Mouse (Mus musculus) CH12.LX (cell line): ENCODE results near the gene Ccser1. TPM values are rescaled to one million over a fixed set of nuclear protein-coding genes. Genes with fewer than 3 reads are reported as not detected.

Source experiments
- DNase-seq: peaks from one replicate; pipeline ENCODE4 v3.0.0-alpha.2; 2013; ENCODE audit errors: extremely low read depth
- H3K27ac ChIP-seq: 2 replicates; pipeline ENCODE4 v1.5.1; 2012; ENCODE audit warnings: low read depth, mild to moderate bottlenecking, control low read depth, moderate library complexity; ENCODE audit not compliant: insufficient read depth
- H3K27me3 ChIP-seq: replicated peaks from 2 replicates; pipeline ENCODE3; 2012; ENCODE audit warnings: inconsistent platforms
- H3K36me3 ChIP-seq, 2 experiments: replicated peaks in 1 of 2; 2 replicates each; pipeline versions ENCODE3 to v1.6.1; 2012; ENCODE audit warnings: inconsistent platforms in 1 of 2, low read length in 1 of 2, mild to moderate bottlenecking in 1 of 2, mixed read lengths in 1 of 2, moderate library complexity in 1 of 2; ENCODE audit not compliant: control insufficient read depth in 1 of 2, insufficient read depth in 1 of 2
- H3K4me1 ChIP-seq, 2 experiments: 2 replicates each; pipeline ENCODE4 v1.6.1; 2012; ENCODE audit warnings: inconsistent platforms in 1 of 2, moderate library complexity in 1 of 2; ENCODE audit not compliant: insufficient read depth in 2 of 2, control insufficient read depth in 1 of 2
- H3K4me2 ChIP-seq: 2 replicates; pipeline ENCODE4 v1.6.1; 2012; ENCODE audit warnings: low read depth, mild to moderate bottlenecking, control low read depth; ENCODE audit not compliant: poor library complexity, insufficient read depth, severe bottlenecking
- H3K4me3 ChIP-seq, 3 experiments: fragments of 150-350 bp in 1 of 3; sonication (generic) in 1 of 3; replicated peaks in 1 of 3; 2 replicates each; pipeline versions ENCODE3 to v1.5.1; 2011 to 2012; ENCODE audit warnings: low read depth in 2 of 3, low read length in 2 of 3, mild to moderate bottlenecking in 2 of 3, moderate library complexity in 2 of 3, control low read depth in 1 of 3, improper control_type of control experiment in 1 of 3, inconsistent platforms in 1 of 3, mixed read lengths in 1 of 3; ENCODE audit not compliant: poor library complexity in 1 of 3
- H3K79me2 ChIP-seq: replicated peaks from 2 replicates; pipeline ENCODE4 v1.6.1; 2012; ENCODE audit warnings: mild to moderate bottlenecking, moderate library complexity; ENCODE audit not compliant: control insufficient read depth, poor library complexity, insufficient read depth, severe bottlenecking; ENCODE audit errors: extremely low read depth
- H3K9ac ChIP-seq: 2 replicates; pipeline ENCODE4 v1.6.1; 2012; ENCODE audit warnings: low read depth, mild to moderate bottlenecking, control low read depth, moderate library complexity; ENCODE audit not compliant: insufficient read depth
- H3K9me3 ChIP-seq: replicated peaks from 2 replicates; pipeline ENCODE3; 2012; ENCODE audit warnings: low read length, inconsistent platforms, mixed read lengths
- BHLHE40 ChIP-seq: IDR thresholded peaks from 2 replicates; pipeline ENCODE4 v1.6.1; 2011; ENCODE audit warnings: mild to moderate bottlenecking, low read depth, low read length, improper control_type of control experiment
- E2F4 ChIP-seq: IDR thresholded peaks from 2 replicates; pipeline ENCODE4 v1.6.1; 2011; ENCODE audit warnings: low read depth, low read length, improper control_type of control experiment; ENCODE audit not compliant: insufficient replicate concordance
- ETS1 ChIP-seq: conservative IDR thresholded peaks from 2 replicates; pipeline ENCODE4 v1.6.1; 2012; ENCODE audit warnings: low read depth, mild to moderate bottlenecking, inconsistent platforms, low read length, improper control_type of control experiment, moderate library complexity
- GABPA ChIP-seq: IDR thresholded peaks from 2 replicates; pipeline ENCODE4 v1.6.1; 2012; ENCODE audit warnings: low read depth, low read length, improper control_type of control experiment, inconsistent platforms; ENCODE audit not compliant: insufficient replicate concordance
- JUN ChIP-seq: IDR thresholded peaks from 2 replicates; pipeline ENCODE4 v1.6.1; 2011; ENCODE audit warnings: low read depth, mild to moderate bottlenecking, low read length, improper control_type of control experiment, moderate library complexity; ENCODE audit not compliant: insufficient read depth
- KAT2A ChIP-seq: IDR thresholded peaks from 2 replicates; pipeline ENCODE4 v1.6.1; 2012; ENCODE audit warnings: low read length, improper control_type of control experiment, inconsistent platforms; ENCODE audit not compliant: insufficient replicate concordance
- MAX ChIP-seq: IDR thresholded peaks from 2 replicates; pipeline ENCODE4 v1.6.1; 2011; ENCODE audit warnings: low read length, improper control_type of control experiment
- MAZ ChIP-seq: IDR thresholded peaks from 2 replicates; pipeline ENCODE4 v1.6.1; 2012; ENCODE audit warnings: low read depth, mild to moderate bottlenecking, inconsistent platforms, low read length, improper control_type of control experiment, moderate library complexity
- MEF2A ChIP-seq: IDR thresholded peaks from 2 replicates; pipeline ENCODE4 v1.6.1; 2014; ENCODE audit warnings: low read depth, mild to moderate bottlenecking, inconsistent platforms, low read length, improper control_type of control experiment, borderline replicate concordance
- MXI1 ChIP-seq: IDR thresholded peaks from 2 replicates; pipeline ENCODE4 v1.6.1; 2011; ENCODE audit warnings: mild to moderate bottlenecking, low read depth, low read length, improper control_type of control experiment
- NELFE ChIP-seq: IDR thresholded peaks from 2 replicates; pipeline ENCODE4 v1.6.1; 2011; ENCODE audit warnings: low read depth, low read length, improper control_type of control experiment
- PAX5 ChIP-seq: IDR thresholded peaks from 2 replicates; pipeline ENCODE4 v1.6.1; 2012; ENCODE audit warnings: low read length, inconsistent platforms, mixed read lengths
- POLR2AphosphoS2 ChIP-seq: IDR thresholded peaks from 2 replicates; pipeline ENCODE4 v1.6.1; 2011; ENCODE audit warnings: low read depth, low read length, improper control_type of control experiment
- RAD21 ChIP-seq: IDR thresholded peaks from 2 replicates; pipeline ENCODE4 v1.6.1; 2011; ENCODE audit warnings: low read depth, mild to moderate bottlenecking, low read length, improper control_type of control experiment, moderate library complexity
- SIN3A ChIP-seq: IDR thresholded peaks from 2 replicates; pipeline ENCODE4 v1.6.1; 2012; ENCODE audit warnings: low read length, improper control_type of control experiment, inconsistent platforms
- TCF12 ChIP-seq: IDR thresholded peaks from 2 replicates; pipeline ENCODE4 v1.6.1; 2014; ENCODE audit warnings: low read depth, mild to moderate bottlenecking, inconsistent platforms, low read length, improper control_type of control experiment
- USF1 ChIP-seq: IDR thresholded peaks from 2 replicates; pipeline ENCODE4 v1.6.1; 2014; ENCODE audit warnings: low read depth, mild to moderate bottlenecking, inconsistent platforms, low read length, improper control_type of control experiment
- ZMIZ1 ChIP-seq: IDR thresholded peaks from 2 replicates; pipeline ENCODE4 v1.6.1; 2012; ENCODE audit warnings: low read depth, mild to moderate bottlenecking, inconsistent platforms, low read length, improper control_type of control experiment
- dilution Hi-C: fragments of 300-500 bp; cut with MboI; formaldehyde crosslinking; loops from 2 replicates; pipeline ENCODE4 v1.14.3; 2020; ENCODE audit warnings: low sequenced_read_pairs; ENCODE audit not compliant: extremely low pct_unique_long_range_greater_than_20kb, extremely low pct_ligation_motif_present
- in situ Hi-C: fragments of 300-500 bp; cut with MboI; formaldehyde crosslinking; loops from 3 replicates; pipeline ENCODE4 v1.14.3; 2019; ENCODE audit warnings: low sequenced_read_pairs, low pct_ligation_motif_present, low pct_unique_long_range_greater_than_20kb, mixed read lengths
- polyA plus RNA-seq: library from polyadenylated mRNA; unstranded; fragments of >175 nt; gene quantifications from 2 replicates; pipeline ENCODE4 v1.2.1, GENCODE M21; 2012; ENCODE audit warnings: low read depth; ENCODE audit not compliant: insufficient read length
- total RNA-seq, 2 experiments: library from RNA; depleted of rRNA; stranded (reverse); fragments of 300-350 nt in 1 of 2; fragments of >200 nt in 1 of 2; gene quantifications; 2 replicates each; pipeline ENCODE4 v1.2.3; 2012 to 2014

Ccser1 gene
- total and polyA plus RNA-seq, 3 experiments, result not detected

DNA sequence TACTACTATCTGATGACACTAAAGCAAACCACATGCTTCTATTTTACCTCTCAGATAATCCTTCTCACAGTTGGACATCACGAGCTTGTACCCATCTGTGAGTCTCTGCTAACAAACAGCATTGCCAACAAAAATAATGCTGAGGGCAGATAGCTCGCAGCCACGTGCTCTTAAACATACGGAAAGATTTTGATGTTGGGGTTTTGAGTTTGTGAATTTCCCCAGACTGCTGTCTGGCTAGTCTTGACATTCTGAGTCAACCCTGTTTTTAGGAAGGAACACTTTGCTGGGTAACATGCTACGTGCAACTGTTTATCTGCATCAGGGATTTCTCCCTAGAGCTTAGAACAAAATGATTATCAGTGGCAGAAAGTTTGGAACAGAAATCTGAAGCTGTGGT, 52.9 kb downstream of the Ccser1 start:
- in situ Hi-C loops, result no loop called here
- dilution Hi-C loops, result no loop called here

DNA sequence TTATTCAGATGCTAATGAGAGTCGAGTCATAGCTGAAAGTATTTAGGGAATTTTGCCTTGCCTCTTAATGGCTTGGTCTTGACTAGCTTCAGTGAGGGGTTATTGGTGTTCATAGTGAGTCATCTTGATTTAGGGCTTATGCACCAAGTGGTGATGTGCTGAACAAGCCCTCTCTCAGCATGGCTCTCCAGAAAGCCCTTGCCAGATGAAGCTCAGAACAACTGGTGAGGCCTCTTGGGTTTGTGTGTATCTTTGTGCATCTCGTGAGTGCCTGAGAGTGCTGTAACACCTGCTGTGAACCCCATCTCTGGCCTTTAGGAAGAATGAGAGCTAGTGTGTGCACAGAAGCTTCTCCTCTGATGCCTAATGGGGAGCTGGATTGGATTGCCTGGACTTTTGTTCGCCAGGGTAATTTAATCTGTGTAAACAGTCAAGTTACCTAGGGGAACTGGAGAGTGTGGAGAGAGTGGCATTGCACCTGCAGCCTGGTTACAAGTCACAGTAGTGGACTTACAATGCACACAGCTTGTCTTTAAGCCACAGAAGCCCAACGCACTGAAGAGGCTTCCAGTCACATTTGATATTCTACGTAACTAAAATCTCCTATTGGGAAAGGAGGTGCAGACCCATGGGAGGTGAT, 53.5 kb downstream of the Ccser1 start:
- Histone ChIP-seq H3K9ac (no peak overlapping the region), H3K79me2 (no peaks in the 10 kb centered on the region), H3K4me2 (no peak overlapping the region), H3K27me3 (no peaks in the 10 kb centered on the region), H3K4me3 (no peak overlapping the region), H3K27ac (no peak overlapping the region), H3K9me3 (peaks cover 41% of the 10 kb centered on the region), H3K36me3 (no peaks in the 10 kb centered on the region), H3K4me1 (no peaks in the 10 kb centered on the region)
- TF ChIP-seq BHLHE40 (no peak), JUN (no peak), MXI1 (no peak), ETS1 (no peak)
- DNase-seq, result no peak
- dilution Hi-C loops (no loop called here), in situ Hi-C loops (no loop called here)

More for the DNA sequence above, 52.9 kb downstream of the Ccser1 start:
- Histone ChIP-seq H3K4me3 (no peak overlapping the region), H3K9ac (no peak overlapping the region), H3K27ac (no peak overlapping the region), H3K4me1 (no peaks in the 10 kb centered on the region), H3K79me2 (no peaks in the 10 kb centered on the region), H3K9me3 (peaks cover 41% of the 10 kb centered on the region), H3K36me3 (no peaks in the 10 kb centered on the region), H3K27me3 (no peaks in the 10 kb centered on the region), H3K4me2 (no peak overlapping the region)
- no peak for DNase-seq
- TF ChIP-seq MAX (no peak), NELFE (no peak), MXI1 (no peak), GABPA (no peak), MAZ (no peak), KAT2A (no peak), MEF2A (no peak), PAX5 (no peak), TCF12 (no peak), SIN3A (no peak), USF1 (no peak), RAD21 (no peak), E2F4 (no peak), POLR2AphosphoS2 (no peak), ZMIZ1 (no peak)
